Mouse (Mus musculus): ENCODE results near the gene Spin2c. TPM values are rescaled to one million over a fixed set of nuclear protein-coding genes. Genes with fewer than 3 reads are reported as not detected.

Spin2c gene
- 0.49 and 0.83 TPM in 2 replicates for polyA plus RNA-seq (2012; rRNA removed)
- 2.1 and 2.2 TPM in 2 replicates for polyA plus RNA-seq (2014; fragmentation: Nextera tagmentation; extraction: Ambion mirVana)

DNA sequence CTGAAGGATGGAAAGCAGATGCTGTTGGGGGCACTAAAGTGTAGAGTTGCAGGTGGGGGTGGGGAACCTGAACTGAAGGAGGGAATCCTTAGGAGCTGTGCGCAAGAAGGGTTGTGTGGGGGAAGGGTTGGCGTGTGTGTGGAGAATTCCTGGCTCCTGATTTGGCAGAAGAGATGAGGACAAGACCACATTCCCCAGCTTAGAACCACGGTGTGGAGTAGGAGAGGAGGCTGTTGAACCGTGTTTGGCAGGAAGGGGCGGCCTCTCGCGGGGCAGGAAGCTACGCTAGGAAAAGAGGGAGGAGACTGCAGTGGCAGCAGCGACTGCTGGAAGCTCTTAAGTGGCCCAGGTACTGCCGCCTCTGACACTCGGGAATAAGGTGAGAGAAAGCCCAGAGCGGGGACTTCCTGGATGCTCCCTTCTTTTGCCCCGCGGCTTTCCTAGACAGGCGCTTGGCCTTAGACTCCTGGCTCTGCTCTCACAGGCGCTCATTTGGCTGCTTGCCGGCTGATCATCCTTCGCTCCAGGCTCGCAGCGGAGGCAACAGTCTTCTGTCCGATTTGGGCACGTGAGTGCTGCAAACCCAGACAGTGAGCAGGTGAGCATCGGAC is at the start of gene Spin2c:
TSS of gene Spin2c (plus strand) at position 275 of the 611 bp plus-strand sequence.
- H3K4me3 ChIP-seq (ENCODE audit: insufficient read depth in 1 of 2, low read depth in 2 of 2, low read length in 2 of 2): peak within 1 kb of the TSS; percentile 31 to 53; a peak in 3 of 4 replicates
- H3K27ac ChIP-seq: no peak within 1 kb of the TSS
- no peaks in the 10 kb centered on the region for H3K9me3 ChIP-seq (ENCODE audit: control insufficient read depth, low read length)
- H3K4me2 ChIP-seq (ENCODE audit: low read depth): peak within 1 kb of the TSS; percentile 33
- DNase-seq (ENCODE audit: low read depth in 3 of 3, low spot score in 3 of 3) (no peak), ATAC-seq (ENCODE audit: insufficient read depth) (no peak)
- 9% methylated on average over 23 of the region's 23 CpGs for whole genome bisulfite sequencing (ENCODE audit: insufficient replicate concordance)
- no peaks in the 10 kb centered on the region for H3K27me3 ChIP-seq (ENCODE audit: control insufficient read depth, insufficient read depth, low read length)
- no peak within 1 kb of the TSS for H3K9ac ChIP-seq (replicated peaks)
- TF ChIP-seq EP300 (IDR thresholded peaks at IDR 0.05; ENCODE audit: low read depth): no peak
- no peak for TF ChIP-seq CTCF (IDR thresholded peaks at IDR 0.05; ENCODE audit: low read depth)
- H3K4me1 ChIP-seq (replicated peaks; ENCODE audit: control insufficient read depth in 2 of 2, insufficient read depth in 2 of 2, low read length in 1 of 2): no peaks in the 10 kb centered on the region
- H3K36me3 ChIP-seq (replicated peaks; ENCODE audit: control insufficient read depth, insufficient read depth, low read depth): no peaks in the 10 kb centered on the region

- Histone ChIP-seq H3K9me3 (ENCODE audit: control insufficient read depth, low read length) (no peaks in the 10 kb centered on the region), H3K4me2 (ENCODE audit: low read depth) (peak overlapping the region; percentile 33), H3K27ac (no peak overlapping the region), H3K9ac (replicated peaks) (no peak overlapping the region), H3K36me3 (replicated peaks; ENCODE audit: control insufficient read depth, insufficient read depth, low read depth) (no peaks in the 10 kb centered on the region), H3K27me3 (ENCODE audit: control insufficient read depth, insufficient read depth, low read length) (no peaks in the 10 kb centered on the region), H3K4me1 (replicated peaks; ENCODE audit: control insufficient read depth in 2 of 2, insufficient read depth in 2 of 2, low read length in 1 of 2) (no peaks in the 10 kb centered on the region), H3K4me3 (ENCODE audit: insufficient read depth in 1 of 2, low read depth in 2 of 2, low read length in 2 of 2) (peak overlapping the region; percentile 31 to 53; a peak in 3 of 4 replicates)
- TF ChIP-seq CTCF (IDR thresholded peaks at IDR 0.05; ENCODE audit: low read depth) (no peak), EP300 (IDR thresholded peaks at IDR 0.05; ENCODE audit: low read depth) (no peak)
- no peak for DNase-seq (ENCODE audit: low read depth in 3 of 3, low spot score in 3 of 3)
- no peak for ATAC-seq (ENCODE audit: insufficient read depth)
- 21% methylated on average over 14 of the region's 14 CpGs for WGBS (ENCODE audit: insufficient replicate concordance)
Measured at GRCm38 (mm10) chrX:153832606-153833005, 581 bp downstream of the Spin2c start.

Other genes with a start within 250 kb of the Spin2c start
- gene Kctd12b, start 135.8 kb upstream of the Spin2c start, polyA plus RNA-seq (2012; rRNA removed): 0.55 and 0.60 TPM in 2 replicates
- 0.38 and 0.66 TPM in 2 replicates for gene Kctd12b, start 135.8 kb upstream of the Spin2c start, polyA plus RNA-seq (2014; fragmentation: Nextera tagmentation; extraction: Ambion mirVana)
- gene Nbdy, start 108.6 kb upstream of the Spin2c start, polyA plus RNA-seq (2012; rRNA removed): 9.1 and 11.5 TPM in 2 replicates
- gene Nbdy, start 108.6 kb upstream of the Spin2c start, polyA plus RNA-seq (2014; fragmentation: Nextera tagmentation; extraction: Ambion mirVana): 17.4 and 17.8 TPM in 2 replicates
- gene Samt1, start 180.4 kb downstream of the Spin2c start, polyA plus RNA-seq (2012; rRNA removed): not detected in 2 replicates
- gene Samt1, start 180.4 kb downstream of the Spin2c start, polyA plus RNA-seq (2014; fragmentation: Nextera tagmentation; extraction: Ambion mirVana): not detected in 2 replicates
- not detected in 2 replicates for gene 4921511M17Rik, start 201.6 kb downstream of the Spin2c start, polyA plus RNA-seq (2012; rRNA removed)
- not detected in 2 replicates for gene 4921511M17Rik, start 201.6 kb downstream of the Spin2c start, polyA plus RNA-seq (2014; fragmentation: Nextera tagmentation; extraction: Ambion mirVana)
- not detected in 2 replicates for gene Gm10057, start 222.8 kb downstream of the Spin2c start, polyA plus RNA-seq (2012; rRNA removed)
- not detected in 2 replicates for gene Gm10057, start 222.8 kb downstream of the Spin2c start, polyA plus RNA-seq (2014; fragmentation: Nextera tagmentation; extraction: Ambion mirVana)